Mouse (Mus musculus): ENCODE measurements around the gene Rab30.

GRCm38 (mm10) chr7:92782511-92782910, 41.1 kb downstream of the Rab30 start:
- TF ChIP-seq POLR2A (IDR thresholded peaks at IDR 0.05; ENCODE audit: borderline replicate concordance, insufficient read depth, low read length) (no peak), CTCF (IDR thresholded peaks at IDR 0.05; ENCODE audit: borderline replicate concordance, insufficient read depth, low read depth, low read length) (no peak)

All from cerebellum, adult 2 months (tissue).